Mouse (Mus musculus) fat pad, adult 2 months (tissue): ENCODE results near the gene Zfp184.

Experiments
- DNase-seq: peaks from one replicate; pipeline ENCODE4 v3.0.0-alpha.2; 2011; ENCODE audit warnings: low read depth, low spot score; ENCODE audit errors: extremely low read depth

Gene Zfp184

DNA sequence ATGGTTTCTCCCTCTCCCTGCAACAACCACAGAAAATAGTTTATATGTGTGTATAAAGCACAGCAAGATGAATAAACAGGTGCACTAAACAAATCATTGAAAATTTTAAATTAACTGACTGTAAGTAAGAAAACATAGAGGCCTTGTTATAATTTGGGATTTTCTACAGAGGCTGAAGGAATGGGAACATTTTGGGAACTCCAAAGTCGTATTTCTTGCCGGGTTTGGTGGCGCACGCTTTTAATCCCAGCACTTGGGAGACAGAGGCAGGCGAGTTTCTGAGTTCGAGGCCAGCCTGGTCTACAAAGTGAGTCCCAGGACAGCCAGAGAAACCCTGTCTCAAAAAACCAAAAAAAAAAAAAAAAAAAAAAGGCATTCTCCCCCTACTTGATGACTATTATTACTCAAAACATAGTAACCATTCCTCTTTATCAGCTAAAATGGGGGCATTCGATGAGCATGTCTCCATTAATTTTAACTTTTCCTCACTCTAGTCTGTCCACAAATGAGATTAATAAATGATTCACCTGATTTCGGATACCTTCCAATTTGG is 24.1 kb upstream of the Zfp184 start:
- DNase-seq, result no peak

GRCm38 (mm10) chr13:21923417-21923816 is 21.5 kb upstream of the Zfp184 start:
- DNase-seq, result no peak

DNA sequence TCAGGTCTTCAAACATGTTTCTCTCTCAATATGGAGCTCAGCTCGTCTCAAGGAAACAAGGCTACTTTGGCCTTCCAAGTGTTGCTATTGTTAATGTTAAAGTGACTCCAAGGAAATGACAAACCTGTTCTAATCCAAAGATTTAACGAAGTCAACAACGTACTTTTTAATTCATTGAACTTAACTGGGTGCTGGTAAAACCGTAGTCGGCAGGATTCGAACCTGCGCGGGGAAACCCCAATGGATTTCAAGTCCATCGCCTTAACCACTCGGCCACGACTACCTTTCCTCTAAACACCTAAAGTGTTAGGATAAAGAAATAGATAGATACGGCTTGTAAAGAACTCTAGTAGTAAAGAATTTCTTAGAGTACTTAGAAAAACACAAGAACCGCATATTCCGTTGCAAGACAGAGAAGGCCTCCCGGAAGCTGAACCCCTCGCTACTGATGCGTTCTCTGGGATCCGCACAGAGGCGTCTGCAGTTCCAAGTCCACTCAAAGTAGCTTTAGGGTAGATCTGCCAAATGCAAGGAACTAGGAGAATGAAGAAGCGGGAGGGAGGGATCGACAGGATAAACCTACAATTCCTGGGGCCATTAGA is 20.1 kb upstream of the Zfp184 start:
- no peak for DNase-seq

DNA sequence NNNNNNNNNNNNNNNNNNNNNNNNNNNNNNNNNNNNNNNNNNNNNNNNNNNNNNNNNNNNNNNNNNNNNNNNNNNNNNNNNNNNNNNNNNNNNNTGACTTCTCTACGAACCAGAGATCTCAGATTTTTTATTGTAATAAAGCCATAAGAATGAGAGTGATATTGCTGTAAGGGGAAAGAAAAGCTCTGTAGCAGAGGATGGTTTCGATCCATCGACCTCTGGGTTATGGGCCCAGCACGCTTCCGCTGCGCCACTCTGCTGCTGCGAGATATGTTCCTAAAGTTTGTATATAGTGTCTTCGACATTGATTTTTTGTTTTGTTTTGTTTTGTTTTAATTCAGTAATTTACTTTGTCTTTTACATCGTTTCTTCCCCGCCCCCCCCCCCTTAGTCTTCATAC is 13.9 kb upstream of the Zfp184 start:
- no peak for DNase-seq

- no peak for DNase-seq
Measured at GRCm38 (mm10) chr13:21931740-21932139, 13.2 kb upstream of the Zfp184 start.

GRCm38 (mm10) chr13:21933626-21934548 is 11.0 kb upstream of the Zfp184 start:
- DNase-seq, result no peak

GRCm38 (mm10) chr13:21934982-21935791 is 9.7 kb upstream of the Zfp184 start:
- DNase-seq, result no peak

GRCm38 (mm10) chr13:21935833-21936232 is 9.1 kb upstream of the Zfp184 start:
- DNase-seq, result no peak

GRCm38 (mm10) chr13:21936968-21937367 is 7.9 kb upstream of the Zfp184 start:
- DNase-seq, result no peak

DNA sequence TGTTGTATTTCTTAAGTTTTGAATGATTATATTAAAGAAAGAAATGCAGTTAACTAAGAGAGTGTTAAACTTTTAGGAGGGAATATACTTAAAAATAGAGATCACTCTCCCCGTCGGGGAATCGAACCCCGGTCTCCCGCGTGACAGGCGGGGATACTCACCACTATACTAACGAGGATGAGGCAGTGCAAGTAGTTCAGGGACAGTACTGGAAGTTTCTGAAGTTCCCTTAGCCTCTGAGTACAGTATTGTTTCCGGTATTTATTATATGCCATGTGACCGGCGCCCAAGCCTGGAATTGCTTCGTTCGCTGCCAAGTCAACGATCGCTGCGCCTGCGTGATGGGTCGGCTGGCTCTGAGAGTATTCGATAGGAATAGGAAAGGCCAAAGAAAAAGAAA is 4.7 kb upstream of the Zfp184 start:
- no peak for DNase-seq

- DNase-seq, result no peak
Measured at GRCm38 (mm10) chr13:21940811-21941321, 4.0 kb upstream of the Zfp184 start.

- no peak for DNase-seq
Measured at GRCm38 (mm10) chr13:21943644-21944043, 1.2 kb upstream of the Zfp184 start.

GRCm38 (mm10) chr13:21944592-21944925 is 335 bp upstream of the Zfp184 start:
- no peak for DNase-seq

DNA sequence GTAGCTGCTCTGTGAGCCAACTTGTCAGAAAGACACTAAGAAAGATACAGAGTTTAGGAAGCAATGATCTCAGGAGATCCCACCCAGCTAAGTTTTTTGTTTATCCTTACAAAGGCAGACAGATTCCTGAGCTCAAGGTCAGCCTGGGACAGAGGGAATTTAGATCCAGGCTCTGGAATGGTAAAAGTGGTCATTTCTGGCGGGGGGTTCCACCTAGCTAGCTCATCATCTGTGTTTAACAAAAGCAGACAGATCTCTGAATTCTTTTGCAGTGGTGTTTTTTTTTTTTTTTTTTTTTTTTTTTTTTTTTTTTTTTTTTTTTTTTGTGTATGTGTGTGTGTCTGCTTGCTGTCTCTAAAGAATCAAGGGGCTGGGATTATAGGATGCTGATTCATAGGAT is 24.4 kb downstream of the Zfp184 start:
- DNase-seq, result no peak

DNA sequence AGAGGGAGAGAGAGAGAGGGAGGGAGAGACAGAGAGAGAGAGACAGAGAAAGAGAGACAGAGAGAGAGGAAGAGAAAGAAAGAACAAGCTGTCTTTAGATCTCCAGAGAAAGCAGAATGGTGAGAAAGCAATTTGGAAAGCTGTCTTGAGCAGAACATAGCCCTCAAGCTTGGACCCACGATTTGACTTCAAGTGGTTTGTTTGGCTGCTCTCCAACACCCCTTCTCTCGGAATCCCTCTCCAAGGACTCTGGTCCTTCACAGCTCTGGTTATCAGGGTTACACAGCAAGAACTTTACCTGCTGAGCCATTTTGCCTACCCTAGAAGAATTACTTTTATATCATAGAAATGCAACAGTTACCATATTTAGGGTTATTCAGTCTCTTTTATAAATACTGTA is 24.9 kb downstream of the Zfp184 start:
- DNase-seq, result no peak

DNA sequence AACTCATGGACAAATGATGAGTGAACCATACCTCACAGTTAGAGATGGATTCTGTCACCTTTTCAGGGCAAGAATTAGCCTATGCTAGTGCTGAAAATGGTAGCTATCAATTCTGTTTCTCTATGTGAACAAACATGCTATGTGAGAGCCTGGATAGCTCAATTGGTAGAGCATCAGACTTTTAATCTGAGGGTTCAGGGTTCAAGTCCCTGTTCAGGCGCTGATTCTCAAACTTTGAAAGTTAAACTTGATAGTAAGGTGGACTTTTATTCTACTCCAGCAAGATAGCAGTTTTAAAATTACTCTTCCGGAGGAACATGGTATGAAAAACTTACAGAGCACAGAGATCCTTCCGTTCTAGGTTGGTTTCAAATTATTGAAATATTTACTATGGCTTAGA is 26.7 kb downstream of the Zfp184 start:
- no peak for DNase-seq

DNA sequence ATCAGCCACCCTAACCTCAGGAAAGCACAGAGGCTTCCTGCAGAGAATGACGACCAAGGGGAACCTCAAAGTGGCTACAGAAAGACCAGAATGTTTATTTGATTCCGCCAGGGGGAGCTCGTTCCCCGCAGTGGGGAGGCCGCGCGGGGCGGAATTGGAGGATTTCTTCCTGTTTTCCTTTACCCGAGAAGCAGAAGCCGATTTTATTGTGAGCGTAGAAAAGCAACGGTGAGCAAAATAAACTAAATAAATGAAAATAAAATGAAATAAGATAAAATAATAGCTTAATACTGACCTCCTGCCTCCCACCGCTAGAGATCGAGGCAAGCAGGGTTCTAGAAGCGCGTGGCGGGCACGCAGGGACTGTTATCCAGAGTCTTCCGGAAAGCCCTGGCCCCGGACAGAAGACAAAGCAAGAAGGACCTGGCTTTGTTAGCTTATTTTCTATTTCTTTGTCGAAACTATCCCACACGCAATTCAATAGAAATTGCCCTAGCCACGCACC is 29.4 kb downstream of the Zfp184 start:
- peak; percentile 19 for DNase-seq

DNA sequence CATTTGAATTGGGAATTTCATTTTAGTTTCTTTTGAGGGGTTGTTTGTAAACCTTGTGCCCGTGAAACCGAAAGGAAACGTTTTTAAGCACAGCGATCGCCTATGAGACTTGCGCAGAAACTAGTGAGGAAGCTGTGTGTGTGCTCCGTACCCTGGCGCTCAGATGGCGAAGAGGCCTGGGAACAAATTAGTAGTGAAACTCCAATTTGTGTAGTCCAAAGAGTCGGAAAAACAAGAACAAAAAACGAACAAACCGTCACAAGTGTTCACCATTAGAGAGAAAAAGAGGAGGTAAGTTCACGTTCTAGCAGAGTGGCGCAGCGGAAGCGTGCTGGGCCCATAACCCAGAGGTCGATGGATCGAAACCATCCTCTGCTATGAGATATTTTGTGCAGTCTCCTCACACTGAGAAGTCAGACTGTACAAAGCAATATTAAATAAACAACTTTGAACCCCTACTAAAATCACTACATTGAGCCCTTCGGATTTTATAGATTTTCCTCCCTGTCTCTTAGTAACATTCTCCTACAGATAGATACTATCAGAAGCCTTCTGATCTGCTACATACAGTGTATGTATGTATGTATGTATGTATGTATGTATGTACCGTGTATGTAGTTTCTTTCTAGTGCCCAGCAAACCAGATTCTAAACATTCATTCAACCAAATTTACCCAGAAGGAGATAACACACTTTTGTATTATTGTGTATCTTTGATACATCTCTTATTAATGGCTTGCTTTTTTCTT is 30.0 kb downstream of the Zfp184 start:
- DNase-seq, result peak; percentile 5

GRCm38 (mm10) chr13:21980981-21981802 is 36.3 kb downstream of the Zfp184 start, which contains the start of gene Pom121l2:
TSS of gene Pom121l2 (plus strand) at chr13:21981194.
- no peak for DNase-seq
